Mouse (Mus musculus) 416B (cell line): ENCODE results near the gene Hnrnpul2.
"Not testable (repeated sequence)": the region's sequence is repeated elsewhere in the genome, so short reads cannot be mapped to it uniquely, and the experiment has no call there.

Source experiments
- DNase-seq: peaks from one replicate; pipeline ENCODE4 v3.0.0; 2011; ENCODE audit warnings: low read depth

Hnrnpul2 gene

GRCm38 (mm10) chr19:8851639-8852038 lies 31.8 kb downstream of the Hnrnpul2 start:
- no peak for DNase-seq

- no peak for DNase-seq
Measured at GRCm38 (mm10) chr19:8852236-8852928, 32.6 kb downstream of the Hnrnpul2 start.

DNA sequence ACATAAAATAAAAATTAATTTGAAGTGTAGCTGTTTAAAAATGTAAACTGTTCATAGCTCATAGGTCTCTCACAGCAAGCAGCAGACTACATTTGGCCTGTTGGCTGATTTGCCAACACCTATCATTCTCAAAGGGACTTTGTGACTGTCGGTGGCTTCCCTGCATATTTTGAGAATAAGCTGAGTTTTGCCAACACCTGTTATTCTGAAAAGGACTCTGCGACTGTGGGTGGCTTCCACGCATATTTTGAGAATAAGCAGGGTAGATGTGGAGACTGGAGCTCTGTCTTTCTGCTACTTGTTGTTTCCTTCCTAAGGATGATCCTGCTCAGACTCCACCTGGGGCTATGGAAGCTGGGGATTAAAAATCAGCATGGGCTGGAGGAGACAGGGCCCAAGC lies 33.3 kb downstream of the Hnrnpul2 start:
- no peak for DNase-seq

- peak; percentile 74 for DNase-seq
Measured at GRCm38 (mm10) chr19:8857689-8858088, 37.9 kb downstream of the Hnrnpul2 start.

DNA sequence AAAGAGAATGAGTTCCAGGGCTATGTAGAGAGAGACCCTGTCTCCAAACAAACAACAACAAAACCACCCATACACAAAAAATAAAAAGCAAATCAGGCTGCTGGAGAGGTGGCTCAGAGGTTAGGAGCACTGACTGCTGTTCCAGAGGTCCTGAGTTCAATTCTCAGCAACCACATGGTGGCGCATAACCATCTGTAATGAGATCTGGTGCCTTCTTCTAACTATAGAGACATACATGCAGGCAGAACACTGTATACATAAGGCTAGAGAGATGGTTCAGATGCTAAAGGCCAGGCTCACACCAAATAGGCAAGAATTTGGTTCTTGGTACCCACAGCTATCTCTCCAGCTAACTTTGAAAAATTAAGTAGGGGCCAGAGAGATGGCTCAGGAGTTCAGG lies 39.2 kb downstream of the Hnrnpul2 start:
- DNase-seq, result peak; percentile 61

- no peak for DNase-seq
Measured at GRCm38 (mm10) chr19:8864265-8864664, 44.5 kb downstream of the Hnrnpul2 start.

DNA sequence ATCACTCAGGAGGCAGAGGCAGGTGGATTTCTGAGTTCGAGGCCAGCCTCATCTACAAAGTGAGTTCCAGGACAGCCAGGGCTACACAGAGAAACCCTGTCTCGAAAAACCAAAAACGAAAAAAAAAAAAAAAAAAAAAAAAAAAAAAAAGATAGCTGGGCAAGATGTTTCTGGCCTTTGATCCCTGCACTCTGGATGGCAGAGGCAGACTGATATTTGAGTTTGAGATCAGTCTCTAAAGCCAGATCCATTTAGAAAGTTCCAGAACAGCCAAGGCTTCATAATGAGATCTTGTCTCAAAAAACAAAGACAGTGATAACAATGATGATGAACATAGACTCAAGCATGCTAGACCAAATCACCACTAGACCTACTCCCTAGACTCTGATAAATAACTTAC lies 50.6 kb downstream of the Hnrnpul2 start:
- not testable (repeated sequence) for DNase-seq

DNA sequence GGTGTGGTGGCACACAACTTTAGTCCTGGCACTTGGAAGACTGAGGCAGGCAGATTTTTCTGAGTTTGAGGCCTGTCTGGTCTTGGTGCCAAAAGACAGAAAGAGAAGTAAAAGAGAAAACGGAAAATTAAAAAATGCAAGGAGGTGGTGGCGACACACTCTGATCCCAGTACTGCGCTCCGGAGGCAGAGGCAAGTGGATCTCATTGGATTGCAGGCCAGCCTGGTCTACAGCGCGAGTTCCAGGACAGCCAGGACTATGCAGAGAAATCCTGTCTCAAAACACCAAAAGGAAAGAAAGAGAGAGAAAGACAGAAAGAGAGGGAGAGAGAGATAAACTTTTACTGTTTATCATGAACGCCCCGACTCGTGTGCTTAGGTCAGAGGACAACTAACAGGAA lies 51.0 kb downstream of the Hnrnpul2 start:
- DNase-seq, result no peak

DNA sequence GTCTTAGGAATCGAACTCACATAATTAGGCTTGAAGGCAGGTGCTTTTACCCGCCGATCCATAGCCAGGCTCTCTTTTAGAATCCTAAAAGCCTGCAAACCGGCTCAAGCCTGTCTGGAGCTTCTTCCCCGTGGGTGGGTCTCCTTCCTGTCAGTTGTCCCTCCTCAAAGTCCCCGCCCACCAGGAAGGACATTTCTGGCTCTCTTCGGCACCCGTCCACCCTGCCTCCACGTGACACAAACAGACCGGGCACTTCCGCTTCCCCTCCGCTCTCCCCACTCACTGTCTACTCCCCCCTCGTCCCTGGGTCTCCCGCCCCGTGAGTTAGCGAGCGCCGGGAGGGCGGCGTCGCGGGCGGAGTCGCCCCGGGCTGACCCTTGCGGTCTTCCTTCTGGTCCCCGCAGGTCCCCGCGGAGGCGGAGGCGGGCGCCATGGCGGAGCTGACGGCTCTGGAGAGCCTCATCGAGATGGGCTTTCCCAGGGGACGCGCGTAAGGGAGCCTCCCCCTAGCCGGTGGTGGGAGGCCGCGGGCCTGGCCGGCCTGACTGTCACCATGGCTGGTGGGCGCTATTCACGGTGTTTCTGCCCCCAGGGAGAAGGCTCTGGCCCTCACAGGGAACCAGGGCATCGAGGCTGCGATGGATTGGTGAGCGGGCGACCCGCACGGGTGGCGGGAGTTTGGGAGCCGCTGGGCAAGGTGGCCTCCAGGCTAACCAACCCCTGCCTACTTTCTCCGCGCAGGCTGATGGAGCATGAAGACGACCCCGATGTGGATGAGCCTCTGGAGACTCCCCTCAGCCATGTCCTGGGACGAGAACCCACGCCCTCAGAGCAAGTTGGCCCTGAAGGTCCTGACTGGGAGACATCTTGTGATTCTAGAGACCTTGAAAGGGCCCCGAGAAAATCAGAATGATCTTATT lies 51.7 kb downstream of the Hnrnpul2 start, which contains the start of gene Ubxn1:
Gene Ubxn1, plus strand, starts transcription at position 230 of the 920 bp plus-strand sequence.
- DNase-seq, result peak; percentile 98

DNA sequence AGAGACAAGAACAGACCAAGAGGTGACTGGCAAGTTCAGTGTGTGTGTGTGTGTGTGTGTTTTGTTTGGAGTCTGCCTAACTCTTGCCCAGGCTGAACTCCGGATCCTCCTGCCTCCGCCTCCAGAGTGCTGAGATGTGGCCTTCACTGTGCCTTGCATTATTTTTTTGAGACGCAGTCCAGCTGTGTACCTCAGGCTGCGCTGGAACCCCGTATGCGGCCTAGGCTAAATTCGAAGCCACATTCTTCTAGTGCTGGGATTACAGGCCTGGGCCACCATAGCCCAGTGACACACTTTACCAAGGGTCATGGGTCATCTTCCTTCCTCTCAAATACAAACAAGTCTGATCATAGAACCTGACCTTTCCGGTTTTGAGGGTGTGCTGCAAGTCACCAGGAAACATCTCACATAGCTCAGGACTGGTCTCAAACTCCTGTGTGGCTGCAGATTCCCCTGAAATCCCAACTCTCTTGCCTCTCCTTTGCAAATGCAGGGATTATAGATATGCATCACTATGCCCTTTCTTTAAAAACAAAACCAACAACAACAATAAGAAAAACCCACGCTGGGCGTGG lies 52.5 kb downstream of the Hnrnpul2 start:
- peak; percentile 63 for DNase-seq

DNA sequence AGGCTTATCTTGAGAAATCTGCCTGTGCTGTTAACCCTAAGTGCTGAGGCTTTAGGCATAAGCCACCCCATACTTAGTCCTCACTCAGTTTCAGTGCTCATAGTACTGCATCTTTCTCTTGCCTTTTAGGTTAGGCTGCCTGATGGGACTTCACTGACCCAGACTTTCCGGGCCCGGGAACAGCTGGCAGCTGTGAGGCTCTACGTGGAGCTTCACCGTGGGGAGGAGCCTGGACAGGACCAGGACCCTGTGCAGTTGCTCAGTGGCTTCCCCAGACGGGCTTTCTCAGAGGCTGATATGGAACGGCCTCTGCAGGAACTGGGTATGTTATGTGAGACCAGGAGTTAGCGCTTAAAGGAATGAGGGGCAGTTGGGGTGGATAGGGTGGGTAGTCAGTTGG lies 55.2 kb downstream of the Hnrnpul2 start:
- DNase-seq, result no peak

DNA sequence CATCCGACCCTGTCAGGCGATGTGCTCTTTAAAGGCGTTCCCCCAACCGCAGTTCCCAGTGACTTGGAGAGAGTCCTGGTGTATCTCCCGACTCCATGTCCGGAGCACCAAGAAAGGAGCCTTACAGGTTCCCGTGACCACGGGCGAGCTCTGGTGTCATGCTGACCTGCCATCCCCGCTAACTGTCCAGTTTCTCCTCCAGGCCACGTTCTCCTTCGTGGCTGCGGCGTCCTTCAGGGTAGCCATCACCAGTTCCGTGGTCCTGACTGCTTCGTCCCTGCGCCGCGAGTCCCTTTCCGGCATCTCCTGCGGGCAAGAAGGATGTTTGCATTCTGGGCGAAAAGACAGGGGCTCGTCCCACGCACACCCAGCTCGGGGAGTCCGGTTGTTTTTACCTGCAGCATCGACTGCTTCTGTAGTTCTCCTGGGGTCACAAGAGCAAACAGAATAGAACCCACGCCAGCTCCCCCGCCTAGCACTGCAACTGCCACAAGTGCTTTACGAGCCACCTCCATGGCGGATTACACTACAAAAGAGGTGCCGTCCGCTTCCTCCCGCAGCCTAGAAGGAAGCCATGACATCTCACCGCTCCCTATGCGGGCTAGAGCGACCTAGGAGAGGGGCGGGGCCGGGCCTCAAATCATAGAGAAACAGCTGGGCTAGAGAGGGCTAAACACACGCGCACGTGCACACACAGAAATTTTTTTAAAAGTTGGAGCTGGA lies 60.7 kb downstream of the Hnrnpul2 start, which contains the start of gene Uqcc3:
Gene Uqcc3, minus strand, starts transcription at position 613 of the 723 bp plus-strand sequence.
- peak; percentile 93 for DNase-seq

DNA sequence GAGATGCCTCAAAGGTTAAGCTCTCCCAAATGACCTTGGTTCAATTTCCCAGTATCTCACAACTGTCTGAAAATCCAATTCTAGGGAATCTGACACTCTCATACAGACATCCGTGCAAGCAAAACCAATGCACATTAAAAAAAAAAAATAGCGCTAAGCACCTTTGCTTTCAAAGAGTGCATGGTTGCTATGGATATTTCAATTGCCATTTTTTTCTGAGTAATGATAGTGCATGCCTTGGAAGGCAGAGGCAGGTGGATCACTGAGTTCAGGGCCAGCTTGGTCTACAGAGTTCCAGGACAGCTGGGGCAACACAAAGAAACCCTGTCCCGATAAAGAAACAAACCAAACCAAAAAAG lies 61.2 kb downstream of the Hnrnpul2 start:
- no peak for DNase-seq

DNA sequence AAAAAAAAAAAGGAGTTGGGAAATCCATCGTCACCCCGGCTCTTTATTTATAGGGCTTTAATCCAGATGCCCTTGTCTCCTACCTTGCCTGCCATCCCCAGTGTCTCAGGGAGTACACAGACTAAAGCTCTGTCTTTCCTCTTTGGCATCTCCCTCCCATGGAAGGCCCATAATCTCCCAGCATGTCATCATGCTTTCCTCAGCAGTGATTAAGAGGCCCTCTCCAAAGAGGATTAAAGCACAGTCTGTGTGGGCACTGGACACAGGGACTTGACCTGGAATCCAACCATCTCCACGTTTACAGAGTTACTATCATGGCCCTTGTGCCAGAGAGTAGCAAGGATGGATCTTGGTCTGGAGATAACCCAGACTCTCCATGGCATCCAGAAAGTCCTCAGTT lies 63.8 kb downstream of the Hnrnpul2 start, which contains the start of the genes Lbhd1 and Gm49403:
Gene Lbhd1, plus strand, starts transcription at position 117 of the 400 bp plus-strand sequence.
Gene Gm49403, plus strand, starts transcription at position 315 of the 400 bp plus-strand sequence.
- DNase-seq, result no peak
